Mouse (Mus musculus): ENCODE data around the gene Mcemp1.

GRCm38 (mm10) chr8:3711646-3712045, 46.1 kb downstream of the Mcemp1 start:
- TF ChIP-seq CTCF (conservative IDR thresholded peaks at IDR 0.05; ENCODE audit: insufficient read depth, insufficient read length, low read depth, low read length) (no peak), POLR2A (IDR thresholded peaks at IDR 0.05; ENCODE audit: low read depth, low read length) (no peak)

Measured in kidney, adult 2 months (tissue).